Mouse (Mus musculus) spleen, adult 18-20 months (tissue): ENCODE results near the gene Gapvd1.
"Not testable (repeated sequence)": the region's sequence is repeated elsewhere in the genome, so short reads cannot be mapped to it uniquely, and the experiment has no call there.

ENCODE experiments used
- DNase-seq, 2 experiments: peaks; one replicate each; pipeline ENCODE4 v3.0.0; 2022; ENCODE audit warnings: mixed read lengths in 2 of 2

The Gapvd1 gene

DNA sequence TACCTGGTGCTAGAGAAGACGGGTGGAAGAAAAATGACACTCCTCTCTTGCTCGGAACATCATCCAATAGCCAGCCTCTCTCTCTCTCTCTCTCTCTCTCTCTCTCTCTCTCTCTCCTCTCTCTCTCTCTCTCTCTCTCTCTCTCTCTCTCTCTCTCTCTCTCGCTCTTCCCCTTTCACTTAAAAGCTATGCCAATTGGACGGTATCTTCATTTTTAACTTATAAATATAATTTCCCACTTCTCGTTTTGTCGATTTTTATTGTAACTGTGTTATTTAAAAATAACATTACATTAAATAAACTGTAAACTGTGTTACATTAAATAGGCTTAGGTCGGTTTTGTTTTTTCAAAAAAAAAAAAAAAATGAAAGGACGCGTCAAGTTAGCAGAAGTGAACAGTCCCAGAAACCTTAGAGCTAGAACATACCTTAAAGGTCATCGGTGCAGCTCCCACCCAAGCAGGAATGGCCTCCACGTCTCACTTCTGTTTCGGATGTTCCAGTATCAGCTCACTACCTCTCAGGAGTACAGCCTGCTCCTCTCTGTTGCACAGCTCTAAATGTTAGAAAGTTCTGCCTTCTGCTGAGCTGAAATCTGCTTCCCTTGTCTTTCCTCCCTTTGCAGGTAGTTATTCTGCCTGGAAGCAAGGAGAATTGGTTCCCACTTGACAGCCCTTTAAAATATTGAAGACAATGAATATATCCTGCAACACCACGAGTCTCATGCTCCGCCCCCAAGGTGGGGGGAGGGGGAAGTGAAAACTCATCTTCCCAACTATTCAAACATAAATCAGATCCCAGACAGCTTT is at the start of gene Gapvd1:
Gene Gapvd1 (minus strand): TSS at position 682 of the 808 bp plus-strand sequence.
- peak in 1 of 2 experiments; percentile 42 for DNase-seq

DNA sequence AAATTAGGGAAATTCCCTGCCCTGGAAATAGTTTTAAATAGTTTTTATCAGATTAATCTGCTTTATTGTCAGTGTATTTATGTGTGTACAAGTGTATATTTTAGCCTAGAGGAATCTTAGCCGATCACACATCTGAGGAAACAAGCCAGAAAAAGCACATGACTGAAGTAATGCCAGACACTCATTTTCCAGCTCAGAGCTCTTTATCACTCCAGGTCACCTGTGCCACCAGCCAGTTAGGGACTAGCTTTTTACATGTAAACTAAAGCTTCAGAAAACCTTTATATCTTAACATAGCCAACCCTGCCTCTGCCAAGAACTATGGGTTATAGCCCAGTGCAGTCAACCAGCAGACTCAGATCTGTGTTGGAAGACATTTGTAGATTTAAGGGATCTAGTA is 49.8 kb upstream of the Gapvd1 start:
- DNase-seq, result no peak

DNA sequence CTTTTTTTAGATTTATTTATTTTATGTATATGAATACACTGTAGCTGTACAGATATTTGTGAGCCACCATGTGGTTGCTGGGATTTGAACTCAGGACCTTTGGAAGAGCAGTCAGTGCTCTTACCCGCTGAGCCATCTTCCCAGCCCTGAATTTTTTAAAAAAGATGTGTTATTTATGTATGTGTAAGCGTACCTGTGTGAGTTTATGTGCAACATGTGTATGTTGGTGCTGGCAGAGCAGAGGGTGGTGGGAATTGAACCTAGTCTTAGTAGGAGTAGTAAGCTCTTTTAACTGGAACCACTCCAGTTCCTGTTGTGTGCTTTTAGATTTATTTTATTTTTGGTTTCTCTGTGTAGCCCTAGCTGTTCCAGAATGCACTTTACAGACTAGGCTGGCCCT is 49.1 kb upstream of the Gapvd1 start:
- DNase-seq, result no peak

DNA sequence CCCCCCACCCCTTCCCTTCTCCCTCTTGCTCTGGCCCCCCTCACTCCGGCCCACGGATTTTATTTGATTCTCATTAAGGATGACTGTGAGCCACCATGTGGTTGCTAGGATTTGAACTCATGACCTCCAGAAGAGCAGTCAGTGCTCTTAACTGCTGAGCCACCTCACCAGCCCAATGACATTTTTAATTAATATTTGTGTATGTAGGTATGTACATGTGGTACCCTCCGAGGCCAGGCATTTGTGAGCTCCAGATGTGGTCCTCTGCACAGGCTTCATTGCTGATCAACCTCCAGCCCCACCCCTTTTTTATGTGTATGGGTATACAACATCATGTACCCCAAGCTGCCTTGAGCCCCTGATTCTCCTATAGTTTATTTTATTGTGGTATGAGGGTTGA is 48.7 kb upstream of the Gapvd1 start:
- no peak for DNase-seq

DNA sequence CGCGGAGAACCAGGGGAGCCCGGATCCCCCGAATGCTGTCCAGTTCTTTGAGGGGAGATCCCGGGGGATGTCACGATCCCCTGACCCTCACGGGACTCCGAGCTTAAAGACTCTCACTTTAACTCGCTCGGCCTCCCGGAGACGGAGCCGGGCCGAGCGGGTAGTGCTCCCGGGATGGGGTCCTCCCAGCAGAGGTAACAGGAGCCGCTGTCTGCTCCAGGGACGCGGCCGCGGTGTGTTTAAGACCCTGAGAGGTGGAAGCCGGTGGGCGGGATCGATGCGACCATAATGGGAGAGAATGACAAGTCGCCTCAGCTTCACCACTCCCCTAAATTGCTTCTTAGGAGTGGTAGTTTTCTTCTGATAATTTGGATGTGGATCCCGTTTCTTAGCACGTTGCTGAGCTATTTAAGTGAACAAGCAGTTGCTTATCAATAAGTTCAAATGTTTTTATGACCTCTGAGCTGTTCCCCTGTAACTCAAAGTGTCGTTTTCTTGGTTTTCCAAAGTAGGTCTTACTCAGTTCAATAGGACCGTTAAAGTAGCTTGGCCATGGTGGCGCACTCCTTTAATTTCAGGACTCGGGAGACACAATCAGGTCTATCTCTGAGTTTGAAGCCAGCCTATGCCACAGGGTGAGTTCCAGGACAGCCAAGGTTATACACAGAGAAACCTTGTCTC is 47.7 kb upstream of the Gapvd1 start:
- DNase-seq, result peak in 1 of 2 experiments; percentile 25

DNA sequence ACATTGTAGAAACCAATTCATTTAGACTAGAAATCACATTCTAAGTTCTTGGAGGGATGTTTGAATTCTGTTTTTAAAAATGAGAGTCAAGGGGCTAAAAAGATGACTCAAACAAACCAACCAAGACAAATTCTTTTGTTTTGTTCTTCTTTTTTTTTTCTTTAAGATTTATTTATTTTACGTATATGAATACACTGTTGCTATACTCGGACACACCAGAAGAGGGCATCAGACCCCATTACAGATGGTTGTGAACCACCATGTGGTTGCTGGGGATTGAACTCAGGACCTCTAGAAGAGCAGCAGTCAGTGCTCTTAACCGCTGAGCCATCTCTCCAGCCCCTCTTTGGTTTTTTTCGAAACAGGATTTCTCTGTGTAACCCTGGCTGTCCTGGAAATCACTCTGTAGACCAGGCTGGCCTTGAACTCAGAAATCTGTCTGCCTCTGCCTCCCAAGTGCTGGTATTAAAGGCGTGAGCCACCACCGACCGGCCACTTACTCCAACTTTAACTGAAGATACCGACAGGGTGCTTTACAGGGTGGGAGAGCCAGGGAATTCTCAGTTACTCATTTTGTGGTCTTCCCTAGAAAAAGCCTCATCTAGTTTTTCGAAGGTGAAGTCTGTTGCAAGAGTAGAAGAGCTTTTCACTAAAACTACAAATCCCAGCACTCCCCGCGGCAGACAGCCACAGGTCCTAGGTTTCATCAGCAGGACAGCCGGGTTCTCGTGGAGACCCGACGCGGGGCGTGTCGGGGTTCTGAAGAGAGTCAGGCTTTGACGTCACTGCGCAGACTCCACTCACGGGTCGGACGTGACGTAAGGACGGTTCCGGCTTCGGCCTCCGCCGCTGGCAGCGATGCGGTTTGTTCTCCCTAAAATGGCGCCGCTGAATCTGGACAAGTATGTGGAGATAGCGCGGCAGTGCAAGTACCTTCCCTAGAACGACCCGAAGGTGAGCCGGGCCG is 46.8 kb upstream of the Gapvd1 start:
- DNase-seq, result peak; percentile 88 to 94

DNA sequence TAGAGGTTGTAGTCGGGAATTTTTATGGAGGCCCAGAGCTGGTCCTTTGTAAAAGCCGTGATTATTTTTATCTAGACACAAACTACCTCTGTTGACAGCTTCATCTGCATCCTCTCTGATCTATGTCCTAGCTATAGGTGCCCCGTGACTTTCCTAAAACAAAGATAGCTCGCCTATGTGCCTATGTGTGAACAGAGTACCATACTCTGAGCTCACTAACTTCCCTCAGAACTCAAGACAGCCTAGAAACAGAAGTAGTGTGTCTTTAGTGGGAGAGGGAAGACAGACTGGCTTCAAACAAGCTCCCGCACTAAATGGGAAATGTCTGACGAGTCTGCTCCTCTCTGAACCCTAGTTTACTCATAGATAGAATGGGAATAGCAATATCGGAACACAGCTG is 45.3 kb upstream of the Gapvd1 start:
- no peak for DNase-seq

DNA sequence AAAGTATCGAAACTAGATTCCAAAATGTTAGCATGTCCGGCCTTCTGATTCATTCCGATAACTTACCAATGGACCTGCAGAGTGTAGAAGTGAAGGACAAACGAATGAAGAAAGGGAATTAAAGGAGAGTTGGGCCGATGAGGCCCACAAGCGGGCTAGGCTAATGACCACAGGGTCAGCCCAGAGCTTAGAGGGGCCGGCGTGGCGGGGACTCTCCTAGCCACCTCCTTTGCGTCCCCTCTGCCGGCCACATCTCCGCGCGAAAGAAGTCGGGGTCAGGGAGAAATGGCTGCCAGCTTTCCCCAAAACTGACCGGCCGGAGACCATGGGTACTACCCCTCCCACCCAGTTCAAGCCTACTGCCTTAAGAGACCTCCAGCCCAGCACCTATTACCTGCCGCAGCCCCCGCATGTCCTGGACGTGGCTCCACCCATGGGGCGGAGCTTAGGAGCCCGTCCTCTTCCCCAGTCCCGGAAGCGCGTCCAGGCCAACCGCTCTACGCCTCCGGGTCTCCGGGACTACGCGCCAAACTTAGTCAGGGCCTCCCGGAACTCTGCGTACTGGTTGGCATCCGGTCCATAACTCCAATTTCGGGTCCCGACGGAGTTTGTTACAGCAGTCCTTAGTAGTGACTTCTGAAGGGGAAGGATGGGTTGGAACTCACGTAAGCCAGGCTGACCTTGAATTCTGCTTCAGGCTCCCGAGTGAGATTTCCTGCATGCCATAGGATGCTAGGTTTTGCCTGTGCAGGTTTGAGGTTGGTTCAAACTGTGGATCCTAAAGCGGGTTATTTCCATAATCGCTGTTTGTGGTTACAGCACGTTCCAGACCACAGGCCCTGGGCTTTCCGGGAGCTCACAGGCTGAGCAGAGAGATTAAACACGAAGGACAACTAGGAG is 44.6 kb upstream of the Gapvd1 start, which contains the start of gene Rabepk:
Gene Rabepk (minus strand): TSS at position 556 of the 900 bp plus-strand sequence.
- DNase-seq, result peak; percentile 77 to 86

DNA sequence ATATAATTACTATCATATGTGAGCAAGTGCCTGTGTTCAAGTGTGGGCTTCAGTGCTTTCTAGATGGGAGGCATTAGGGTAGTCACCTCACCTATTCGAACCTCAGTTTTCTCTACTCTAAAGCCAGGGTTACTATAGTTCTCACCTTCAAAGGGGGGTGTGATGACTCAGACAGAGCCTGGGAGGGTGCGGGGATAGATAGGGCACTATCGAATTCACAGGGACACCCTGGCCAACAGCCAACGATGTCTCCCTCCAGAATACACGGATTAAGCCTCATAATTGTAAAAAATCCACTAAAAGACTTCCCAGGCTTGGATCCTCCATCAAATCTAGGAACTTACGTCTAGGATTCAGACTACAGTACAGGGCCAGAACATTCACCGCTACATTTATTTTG is 40.4 kb upstream of the Gapvd1 start:
- no peak for DNase-seq

DNA sequence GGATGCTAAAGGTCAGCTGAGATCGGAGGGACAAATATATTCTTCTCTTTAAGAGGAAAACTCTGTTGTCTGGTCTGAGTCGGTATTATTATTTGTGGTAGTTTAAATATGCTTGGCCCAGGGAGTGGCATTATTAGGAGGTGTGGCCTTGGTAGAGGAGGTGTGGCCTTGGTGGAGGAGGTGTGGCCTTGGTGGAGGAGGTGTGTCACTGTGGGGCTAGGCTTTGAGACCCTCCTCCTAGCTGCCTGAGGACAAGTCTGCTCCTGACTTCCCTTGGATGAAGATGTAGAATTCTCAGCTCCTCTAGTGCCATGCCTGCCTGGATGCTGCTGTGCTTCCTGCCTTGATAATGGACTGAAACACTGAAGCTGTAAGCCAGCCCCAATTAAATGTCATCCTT is 39.5 kb upstream of the Gapvd1 start:
- DNase-seq, result no peak

DNA sequence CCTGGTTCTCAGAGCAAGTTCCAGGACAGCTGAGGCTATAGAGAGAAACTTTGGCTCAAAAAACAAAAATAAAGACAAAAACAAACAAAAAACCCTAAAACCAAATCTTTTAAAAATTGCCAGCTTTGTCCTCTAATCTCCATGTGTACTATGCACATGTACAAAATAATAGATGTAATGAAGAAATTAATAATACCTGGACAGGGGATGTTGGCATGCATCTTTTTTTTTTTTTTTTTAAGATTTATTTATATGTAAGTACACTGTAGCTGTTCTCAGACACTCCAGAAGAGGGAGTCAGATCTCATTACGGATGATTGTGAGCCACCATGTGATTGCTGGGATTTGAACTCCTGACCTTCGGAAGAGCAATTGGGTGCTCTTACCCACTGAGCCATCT is 37.5 kb upstream of the Gapvd1 start:
- not testable (repeated sequence) for DNase-seq

DNA sequence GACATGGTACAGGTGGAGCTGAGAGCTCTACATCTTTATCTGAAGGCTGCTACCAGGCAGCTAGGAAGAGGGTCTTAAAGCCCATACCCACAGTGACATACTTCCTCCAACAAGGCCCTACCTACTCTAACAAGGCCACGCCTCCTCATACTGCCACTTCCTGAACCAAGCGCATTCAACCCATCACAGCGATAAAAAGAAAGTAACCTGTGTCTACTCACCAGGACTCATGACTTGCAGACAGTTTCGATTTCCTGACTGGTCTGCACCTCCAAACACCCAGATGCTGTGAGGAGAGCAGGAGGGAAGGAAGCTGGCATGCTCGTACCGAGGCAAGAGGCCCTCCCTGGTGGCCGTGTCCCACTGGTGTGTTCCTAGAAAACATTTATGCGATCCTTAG is 35.2 kb upstream of the Gapvd1 start:
- DNase-seq, result peak; percentile 29 to 49

DNA sequence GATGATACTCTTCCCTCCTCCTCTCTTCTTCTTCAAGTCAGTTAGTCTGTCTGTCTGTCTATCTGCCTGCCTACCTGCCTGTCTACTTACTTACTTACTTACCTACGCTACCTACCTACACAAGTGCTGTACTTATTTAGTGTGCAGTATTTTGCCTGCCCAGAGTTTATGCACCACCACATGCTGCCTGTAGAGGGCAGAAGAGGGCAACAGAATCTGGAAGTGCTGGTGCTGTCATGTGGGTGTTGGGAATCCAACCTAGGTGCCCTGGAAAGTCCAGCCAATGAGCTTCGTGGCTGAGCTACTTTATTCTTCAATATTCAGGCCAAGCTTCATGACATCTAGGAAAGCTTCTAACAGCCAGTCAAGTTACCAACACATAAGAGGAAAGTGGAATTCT is 29.1 kb upstream of the Gapvd1 start:
- peak in 1 of 2 experiments; percentile 57 for DNase-seq

DNA sequence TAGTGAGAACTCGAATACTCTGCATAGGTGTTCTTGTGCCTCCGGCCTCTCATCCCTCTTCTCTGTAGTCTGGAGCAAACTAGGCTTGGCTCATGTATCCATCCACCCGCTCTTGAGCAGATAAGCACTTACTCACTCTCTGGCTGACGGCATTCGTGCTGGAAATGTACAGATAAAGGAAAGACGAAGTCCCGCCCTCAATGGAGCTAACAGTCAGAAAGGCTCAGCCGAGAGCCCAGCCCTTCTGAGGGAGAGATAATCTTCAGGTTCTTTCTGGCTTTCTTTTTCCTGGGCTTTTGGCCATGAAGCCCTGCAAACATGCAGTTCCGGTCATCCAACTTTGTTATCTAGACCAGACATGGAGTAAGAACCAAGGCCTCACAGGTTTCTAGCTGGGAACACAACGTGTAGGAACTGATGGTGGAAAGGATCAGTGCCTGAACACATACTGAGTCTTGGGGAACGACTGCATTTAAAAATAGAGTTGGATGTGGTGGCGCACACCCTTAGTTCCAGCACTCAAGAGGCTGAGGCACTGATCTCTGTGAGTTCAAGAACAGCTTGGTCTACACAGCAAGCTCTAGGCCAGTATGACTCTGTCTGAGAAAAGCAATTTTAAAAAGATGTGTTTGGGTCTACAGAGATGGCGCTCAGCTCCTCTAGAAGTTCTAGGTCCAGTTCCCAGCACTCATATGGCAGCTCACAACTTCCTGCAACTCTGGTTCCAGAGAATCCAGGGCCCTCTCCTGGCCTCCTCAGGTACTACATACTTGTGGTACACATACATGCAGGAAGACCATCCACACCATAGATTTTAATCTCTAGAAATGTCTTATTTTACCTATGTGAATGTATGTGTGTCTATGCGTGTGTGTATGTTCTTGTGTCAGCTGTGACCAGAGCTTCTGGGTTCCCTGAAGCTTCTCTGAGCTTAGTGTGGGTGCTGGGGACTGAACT is 28.3 kb upstream of the Gapvd1 start:
- no peak for DNase-seq

DNA sequence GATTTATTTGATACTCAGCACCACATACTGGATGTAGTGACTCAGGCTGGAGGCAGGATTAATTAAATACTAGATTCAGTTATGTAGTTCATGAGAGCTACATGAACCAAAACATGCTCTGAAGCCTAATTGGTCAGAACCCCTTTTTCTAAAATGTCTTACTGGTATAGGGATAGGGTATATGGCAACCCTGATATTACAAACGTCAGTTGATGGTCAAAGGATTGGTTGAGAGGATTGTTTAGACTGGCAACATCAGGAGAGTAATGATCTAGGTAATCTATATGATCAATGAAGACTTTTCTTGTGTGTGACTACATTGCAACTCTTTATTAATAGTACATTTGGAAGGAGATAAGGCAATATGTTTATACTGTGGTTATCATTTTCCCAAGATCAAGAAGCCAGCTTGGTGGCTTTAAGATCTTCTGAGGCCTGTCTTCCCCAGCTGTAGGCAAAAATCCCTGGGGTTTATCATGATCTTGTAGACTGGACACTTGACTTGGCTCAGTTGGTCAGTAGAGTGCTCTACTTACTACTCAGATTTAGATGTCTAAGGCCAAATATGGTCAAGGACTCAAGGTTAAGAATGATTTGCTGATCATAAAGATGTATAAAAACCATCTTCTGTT is 22.3 kb upstream of the Gapvd1 start:
- DNase-seq, result no peak

DNA sequence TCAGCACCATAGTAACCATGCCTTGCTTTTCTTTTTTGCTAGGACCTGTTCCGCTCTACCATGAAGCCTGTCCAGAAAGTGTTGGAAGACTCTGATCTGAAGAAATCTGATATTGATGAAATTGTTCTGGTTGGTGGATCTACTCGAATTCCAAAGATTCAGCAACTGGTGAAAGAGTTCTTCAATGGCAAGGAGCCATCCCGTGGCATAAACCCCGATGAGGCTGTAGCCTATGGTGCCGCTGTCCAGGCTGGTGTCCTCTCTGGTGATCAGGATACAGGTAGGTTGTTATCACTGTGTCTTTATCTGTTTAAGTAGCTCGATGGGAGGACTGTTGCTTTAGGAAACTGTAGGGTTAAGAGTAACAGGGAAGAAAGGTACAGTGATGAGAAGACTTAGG is 19.5 kb upstream of the Gapvd1 start:
- DNase-seq, result no peak

DNA sequence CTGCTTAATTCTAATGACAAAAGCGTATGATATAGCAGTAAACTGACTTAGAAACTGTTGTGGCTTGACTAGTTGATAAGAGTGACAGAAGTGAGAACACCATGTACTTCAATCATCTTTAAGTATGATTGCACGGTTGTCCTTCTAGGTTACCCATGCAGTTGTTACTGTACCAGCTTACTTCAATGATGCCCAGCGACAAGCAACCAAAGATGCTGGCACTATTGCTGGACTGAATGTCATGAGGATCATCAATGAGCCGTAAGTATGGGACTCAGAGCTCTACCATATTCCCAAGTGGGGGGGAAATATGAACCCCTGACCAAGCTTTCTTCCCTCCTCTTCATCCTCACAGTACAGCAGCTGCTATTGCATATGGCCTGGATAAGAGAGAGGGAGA is 18.6 kb upstream of the Gapvd1 start:
- no peak for DNase-seq

DNA sequence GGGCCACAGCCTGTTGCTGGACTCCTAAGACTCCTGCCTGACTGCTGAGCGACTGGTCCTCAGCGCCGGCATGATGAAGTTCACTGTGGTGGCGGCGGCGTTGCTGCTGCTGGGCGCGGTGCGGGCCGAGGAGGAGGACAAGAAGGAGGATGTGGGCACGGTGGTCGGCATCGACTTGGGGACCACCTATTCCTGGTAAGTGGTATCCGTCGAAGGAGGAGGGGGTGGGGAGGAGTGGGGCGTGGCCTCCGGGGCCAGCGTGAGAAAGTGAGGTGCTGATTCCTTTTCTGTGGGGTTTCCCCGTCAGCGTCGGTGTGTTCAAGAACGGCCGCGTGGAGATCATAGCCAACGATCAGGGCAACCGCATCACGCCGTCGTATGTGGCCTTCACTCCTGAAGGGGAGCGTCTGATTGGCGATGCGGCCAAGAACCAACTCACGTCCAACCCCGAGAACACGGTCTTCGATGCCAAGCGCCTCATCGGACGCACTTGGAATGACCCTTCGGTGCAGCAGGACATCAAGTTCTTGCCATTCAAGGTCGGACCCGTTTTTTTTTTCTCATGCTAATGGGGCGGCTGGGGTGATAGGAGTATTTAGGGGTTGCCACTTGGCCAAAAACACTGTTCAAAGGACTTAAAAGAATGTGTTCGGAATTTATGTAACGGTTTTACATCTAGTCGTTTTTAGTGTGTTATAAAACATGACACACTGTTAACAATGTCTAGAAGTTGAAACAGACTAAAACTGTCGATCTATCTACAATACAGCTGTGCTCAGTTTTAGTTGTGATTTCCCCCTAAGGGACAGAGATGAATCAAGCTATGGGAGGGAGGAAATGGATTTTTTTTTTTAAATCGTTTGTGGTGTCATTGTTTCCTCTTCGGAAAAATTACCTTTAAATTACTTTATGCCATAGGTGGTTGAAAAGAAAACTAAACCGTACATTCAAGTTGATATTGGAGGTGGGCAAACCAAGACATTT is 17.5 kb upstream of the Gapvd1 start:
- DNase-seq, result peak; percentile 64 to 72
